8 mouse cellular contexts compared by ENCODE assay signal in the genomic region with DNA sequence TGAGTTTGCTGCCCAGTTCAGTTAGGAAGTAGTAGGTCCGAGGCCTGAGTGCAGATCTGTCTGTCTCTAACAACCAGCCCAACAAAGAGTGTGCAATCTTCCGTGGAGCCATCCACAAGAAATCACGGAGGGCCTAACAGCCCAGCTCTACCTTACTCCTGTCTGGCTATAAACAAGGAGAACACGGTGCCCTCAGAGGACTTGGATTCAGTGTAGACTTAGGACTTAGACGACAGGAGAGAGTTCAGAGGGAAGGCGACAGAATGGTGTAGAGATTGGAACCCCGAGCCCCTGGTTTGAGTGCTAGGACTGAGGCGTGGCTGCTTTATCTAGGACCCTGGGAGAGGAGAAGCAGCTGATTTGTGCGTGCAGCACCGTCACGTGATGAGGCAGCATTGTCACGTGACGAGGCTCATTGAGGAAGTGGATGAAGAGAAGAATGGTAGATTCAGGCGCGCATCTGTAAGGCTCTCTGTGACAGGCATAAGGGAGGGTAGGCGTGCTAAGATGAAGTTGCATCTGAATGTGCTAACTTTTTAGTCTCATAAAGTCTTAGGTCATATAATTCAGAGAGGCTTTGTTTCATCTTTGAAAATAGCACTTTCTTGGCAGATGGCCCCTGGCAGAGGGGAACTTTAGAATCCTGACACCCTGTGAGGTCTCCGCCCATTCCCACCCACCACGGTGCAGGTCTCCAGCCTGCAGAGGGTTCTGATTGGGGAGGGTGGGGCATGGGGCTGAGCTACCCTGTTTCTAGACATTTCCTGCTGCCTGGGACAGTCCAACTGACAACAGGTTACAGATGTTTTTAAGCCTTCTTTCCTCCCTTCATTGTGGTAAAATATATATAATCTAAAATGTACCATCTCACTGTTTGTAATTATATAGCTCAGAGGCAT. TPM values are rescaled to one million over a fixed set of nuclear protein-coding genes. Genes with fewer than 3 reads are reported as not detected.
A peak's percentile ranks its signal among the peaks of the same experiment; 100 is the strongest.
DNase-seq lines count a peak whose midpoint lies in the region; ATAC-seq lines count a peak whose summit lies in the region.

No protein-coding gene starts in this region.

- WGBS in kidney, embryonic 14.5 days = 63% methylated on average over 18 of the region's 18 CpGs
- WGBS in liver, embryonic 11.5 days = 56% methylated on average over 18 of the region's 18 CpGs
- 67% methylated on average over 18 of the region's 18 CpGs for WGBS in stomach, embryonic 16.5 days

- ATAC-seq in kidney, embryonic 14.5 days (ENCODE audit: low FRiP score, low TSS enrichment) = 0 out of 2 replicates have a peak, but pooled peaks have one; percentile 33
- ATAC-seq in liver, embryonic 11.5 days (replicated peaks; ENCODE audit: low FRiP score) = peak; percentile 81
- ATAC-seq in stomach, embryonic 16.5 days (ENCODE audit: insufficient read depth, low FRiP score) = no peak

- H3K4me3 ChIP-seq in kidney, embryonic 14.5 days (ENCODE audit: low read length) = no peak overlapping the region
- H3K4me3 ChIP-seq in liver, embryonic 11.5 days (ENCODE audit: low read depth, low read length) = no peak overlapping the region
- H3K4me3 ChIP-seq in stomach, embryonic 16.5 days (replicated peaks; ENCODE audit: low read length) = no peak overlapping the region

- peak overlapping the region; percentile 9; the same call in 1 of the 2 replicates for H3K27ac ChIP-seq in kidney, embryonic 14.5 days (ENCODE audit: low read depth, low read length)
- H3K27ac ChIP-seq in liver, embryonic 11.5 days (ENCODE audit: low read depth, low read length) = peak overlapping the region; percentile 39; the same call in 1 of the 2 replicates
- H3K27ac ChIP-seq in stomach, embryonic 16.5 days (ENCODE audit: low read length) = peak overlapping the region; percentile 20; the same call in 1 of the 2 replicates

- no peak overlapping the region for H3K4me2 ChIP-seq in kidney, embryonic 14.5 days (replicated peaks; ENCODE audit: low read depth, low read length)
- H3K4me2 ChIP-seq in liver, embryonic 11.5 days = peak overlapping the region; percentile 33
- H3K4me2 ChIP-seq in stomach, embryonic 16.5 days (ENCODE audit: low read depth, low read length) = no peak overlapping the region

- peaks cover 22% of the 10 kb centered on the region for H3K4me1 ChIP-seq in kidney, embryonic 14.5 days (ENCODE audit: control insufficient read depth, insufficient read depth, low read length)
- H3K4me1 ChIP-seq in liver, embryonic 11.5 days (replicated peaks; ENCODE audit: control insufficient read depth, insufficient read depth, low read length) = peaks cover 18% of the 10 kb centered on the region
- H3K4me1 ChIP-seq in stomach, embryonic 16.5 days (ENCODE audit: control insufficient read depth, insufficient read depth, low read length) = peaks cover 10% of the 10 kb centered on the region

- H3K9ac ChIP-seq in kidney, embryonic 14.5 days (ENCODE audit: low read depth, low read length) = no peak overlapping the region
- no peak overlapping the region for H3K9ac ChIP-seq in liver, embryonic 11.5 days (ENCODE audit: low read depth, low read length)
- no peak overlapping the region for H3K9ac ChIP-seq in stomach, embryonic 16.5 days (ENCODE audit: low read length)

- no peaks in the 10 kb centered on the region for H3K27me3 ChIP-seq in kidney, embryonic 14.5 days (ENCODE audit: control insufficient read depth, insufficient read depth, low read length)
- no peaks in the 10 kb centered on the region for H3K27me3 ChIP-seq in liver, embryonic 11.5 days (replicated peaks; ENCODE audit: control insufficient read depth, insufficient read depth, low read length)
- H3K27me3 ChIP-seq in stomach, embryonic 16.5 days (ENCODE audit: control insufficient read depth, insufficient read depth, low read length) = no peaks in the 10 kb centered on the region

- H3K36me3 ChIP-seq in kidney, embryonic 14.5 days (ENCODE audit: control insufficient read depth, insufficient read depth, low read length) = no peaks in the 10 kb centered on the region
- H3K36me3 ChIP-seq in liver, embryonic 11.5 days (ENCODE audit: control insufficient read depth, insufficient read depth, low read length) = no peaks in the 10 kb centered on the region
- H3K36me3 ChIP-seq in stomach, embryonic 16.5 days (ENCODE audit: control insufficient read depth, insufficient read depth, low read length) = no peaks in the 10 kb centered on the region

- H3K9me3 ChIP-seq in kidney, embryonic 14.5 days (ENCODE audit: control insufficient read depth, low read length) = 0 out of 2 replicates have a peak, but pooled peaks cover under 1% of the 10 kb centered on the region
- no peaks in the 10 kb centered on the region for H3K9me3 ChIP-seq in liver, embryonic 11.5 days (ENCODE audit: control insufficient read depth, low read length)
- H3K9me3 ChIP-seq in stomach, embryonic 16.5 days (replicated peaks; ENCODE audit: control insufficient read depth, low read length) = no peaks in the 10 kb centered on the region

- no peak for DNase-seq in kidney, adult 8-10 months
- DNase-seq in ZHBTc4 (ENCODE audit: low read depth, low spot score) (peak; percentile 91), adipocyte (ENCODE audit: low spot score) (no peak)
- no peak for DNase-seq in liver, embryonic 11.5 days (ENCODE audit: low spot score)
- DNase-seq in adrenal gland, postnatal 14 days = no peak
- DNase-seq in ovary, postnatal 36 days (ENCODE audit: low spot score) = no peak

RNA-seq across cellular contexts. Expression of a gene that starts 59.1 kb away (rescaled TPM):
- 34.1 and 54.3 TPM in 2 replicates for polyA plus RNA-seq in kidney, embryonic 14.5 days (2014; fragmentation: Nextera tagmentation; extraction: Ambion mirVana)
- 28.3 and 30.1 TPM in 2 replicates for polyA plus RNA-seq in liver, embryonic 11.5 days (2014; fragmentation: Nextera tagmentation; extraction: Ambion mirVana)
- 41.8 and 44.9 TPM in 2 replicates for polyA plus RNA-seq in stomach, embryonic 16.5 days (2015; fragmentation: Nextera tagmentation; extraction: Ambion mirVana)
- total RNA-seq in adrenal gland, postnatal 14 days (2021) = 57.2 and 69.4 TPM in 2 replicates
